Mouse (Mus musculus): ENCODE measurements around the gene 2200002J24Rik.

DNA sequence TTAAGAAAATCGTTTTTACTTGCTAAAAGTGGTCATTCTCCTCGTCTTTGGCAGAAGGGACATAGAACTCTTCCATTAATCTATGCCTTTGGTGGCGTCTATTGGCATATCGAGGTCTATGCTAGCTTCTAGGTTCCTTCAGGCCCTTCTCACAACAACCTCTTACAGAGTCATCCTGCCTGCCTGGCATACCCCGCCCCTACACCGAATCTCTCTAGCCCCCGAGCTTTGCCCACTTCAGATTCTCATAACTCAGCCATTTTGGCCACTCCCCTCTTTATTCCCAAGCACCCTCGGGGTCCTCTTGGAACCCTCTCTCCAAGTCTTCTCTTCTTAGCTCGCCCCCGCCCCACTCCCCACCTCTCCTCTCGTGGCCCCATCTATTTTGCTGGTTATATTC lies 33.4 kb upstream of the 2200002J24Rik start:
- no peak for TF ChIP-seq GATA1 (IDR thresholded peaks at IDR 0.05; ENCODE audit: borderline replicate concordance, low read length)
- no peak for TF ChIP-seq FLI1 (IDR thresholded peaks at IDR 0.05; ENCODE audit: low read length)
